Mouse (Mus musculus): ENCODE results near the gene Scg3. TPM values are rescaled to one million over a fixed set of nuclear protein-coding genes. Genes with fewer than 3 reads are reported as not detected.
"Not testable (repeated sequence)": the region's sequence is repeated elsewhere in the genome, so short reads cannot be mapped to it uniquely, and the experiment has no call there.

Gene Scg3
- polyA plus RNA-seq, 1 experiment from 2014 or later: 125 TPM

GRCm38 (mm10) chr9:75676226-75676625, 7.6 kb downstream of the Scg3 start:
- Histone ChIP-seq H3K4me1 (ENCODE audit: control insufficient read depth, insufficient read depth, low read length) (no peaks in the 10 kb centered on the region), H3K9ac (replicated peaks; ENCODE audit: low read length) (no peak overlapping the region), H3K9me3 (ENCODE audit: control insufficient read depth, low read length) (no peaks in the 10 kb centered on the region), H3K36me3 (ENCODE audit: control insufficient read depth, insufficient read depth, low read length) (peaks cover 84% of the 10 kb centered on the region), H3K27me3 (ENCODE audit: control insufficient read depth, insufficient read depth, low read length) (no peaks in the 10 kb centered on the region), H3K4me2 (ENCODE audit: low read length) (no peak overlapping the region), H3K4me3 (replicated peaks; ENCODE audit: low read depth, low read length) (no peak overlapping the region), H3K27ac (replicated peaks; ENCODE audit: low read depth, low read length) (no peak overlapping the region)
- 87% methylated on average over 7 of the region's 7 CpGs for WGBS
- no peak for ATAC-seq (ENCODE audit: low FRiP score, low TSS enrichment)
- no peak for DNase-seq

DNA sequence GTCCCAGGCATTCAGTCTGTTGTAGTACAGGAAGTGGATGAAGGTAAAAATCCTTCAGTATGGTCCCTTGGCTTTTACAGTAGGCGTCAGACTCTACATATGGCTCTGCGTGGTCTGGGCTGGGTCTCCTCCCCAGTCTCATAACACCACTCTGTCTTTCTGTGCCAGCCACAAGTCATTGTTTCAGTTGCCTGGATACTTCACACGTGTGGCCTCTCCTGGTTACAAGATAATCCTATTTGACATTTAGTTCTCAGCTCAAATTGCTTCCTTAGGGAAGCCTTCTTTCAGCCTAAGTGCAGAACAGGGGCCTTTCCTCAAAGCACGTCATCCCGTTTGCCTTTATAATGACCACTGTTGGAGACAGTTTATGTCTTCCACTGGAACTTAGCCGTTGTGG, 11.1 kb downstream of the Scg3 start:
- Histone ChIP-seq H3K36me3 (ENCODE audit: control insufficient read depth, insufficient read depth, low read length) (peaks cover 88% of the 10 kb centered on the region), H3K27me3 (ENCODE audit: control insufficient read depth, insufficient read depth, low read length) (no peaks in the 10 kb centered on the region), H3K4me2 (ENCODE audit: low read length) (no peak overlapping the region), H3K4me3 (replicated peaks; ENCODE audit: low read depth, low read length) (no peak overlapping the region), H3K27ac (replicated peaks; ENCODE audit: low read depth, low read length) (no peak overlapping the region), H3K9ac (replicated peaks; ENCODE audit: low read length) (no peak overlapping the region), H3K4me1 (ENCODE audit: control insufficient read depth, insufficient read depth, low read length) (no peaks in the 10 kb centered on the region), H3K9me3 (ENCODE audit: control insufficient read depth, low read length) (no peaks in the 10 kb centered on the region)
- DNase-seq (peak; percentile 23), ATAC-seq (ENCODE audit: low FRiP score, low TSS enrichment) (no peak)
- WGBS: 24% methylated on average over 6 of the region's 6 CpGs

GRCm38 (mm10) chr9:75666612-75667011, 17.2 kb downstream of the Scg3 start:
- no peaks in the 10 kb centered on the region for H3K27me3 ChIP-seq (ENCODE audit: control insufficient read depth, insufficient read depth, low read length)
- no peaks in the 10 kb centered on the region for H3K9me3 ChIP-seq (ENCODE audit: control insufficient read depth, low read length)
- ATAC-seq (ENCODE audit: low FRiP score, low TSS enrichment) (no peak), DNase-seq (no peak)
- peaks cover 80% of the 10 kb centered on the region for H3K36me3 ChIP-seq (ENCODE audit: control insufficient read depth, insufficient read depth, low read length)
- no peaks in the 10 kb centered on the region for H3K4me1 ChIP-seq (ENCODE audit: control insufficient read depth, insufficient read depth, low read length)
- H3K4me3 ChIP-seq (replicated peaks; ENCODE audit: low read depth, low read length): no peak overlapping the region
- no peak overlapping the region for H3K9ac ChIP-seq (replicated peaks; ENCODE audit: low read length)
- no peak overlapping the region for H3K27ac ChIP-seq (replicated peaks; ENCODE audit: low read depth, low read length)
- no peak overlapping the region for H3K4me2 ChIP-seq (ENCODE audit: low read length)
- 83% methylated on average over 5 of the region's 5 CpGs for WGBS

DNA sequence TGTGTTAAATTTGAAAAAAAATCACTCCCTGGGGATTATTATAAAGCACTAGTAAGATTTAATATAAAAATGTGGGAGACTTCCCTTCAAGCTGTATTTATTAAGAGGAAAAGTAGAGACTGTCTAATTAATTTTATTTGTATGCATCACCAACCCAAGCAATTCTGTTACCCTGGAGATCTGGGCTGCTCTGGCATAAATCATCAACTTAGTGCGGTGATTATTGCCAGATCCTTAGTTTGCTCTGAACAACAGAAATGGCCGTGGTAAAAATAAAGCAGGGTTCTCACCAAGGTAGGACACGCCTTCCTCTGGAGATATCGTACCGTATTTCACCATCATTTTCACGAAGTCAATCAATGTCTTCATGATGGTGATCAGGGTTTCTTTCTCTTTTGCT, 18.5 kb downstream of the Scg3 start:
- Histone ChIP-seq H3K4me3 (replicated peaks; ENCODE audit: low read depth, low read length) (no peak overlapping the region), H3K36me3 (ENCODE audit: control insufficient read depth, insufficient read depth, low read length) (peaks cover 85% of the 10 kb centered on the region), H3K27ac (replicated peaks; ENCODE audit: low read depth, low read length) (no peak overlapping the region), H3K9me3 (ENCODE audit: control insufficient read depth, low read length) (no peaks in the 10 kb centered on the region), H3K4me2 (ENCODE audit: low read length) (no peak overlapping the region), H3K27me3 (ENCODE audit: control insufficient read depth, insufficient read depth, low read length) (no peaks in the 10 kb centered on the region), H3K9ac (replicated peaks; ENCODE audit: low read length) (no peak overlapping the region), H3K4me1 (ENCODE audit: control insufficient read depth, insufficient read depth, low read length) (no peaks in the 10 kb centered on the region)
- WGBS: 87% methylated on average over 6 of the region's 6 CpGs
- no peak for DNase-seq
- no peak for ATAC-seq (ENCODE audit: low FRiP score, low TSS enrichment)

- ATAC-seq (ENCODE audit: low FRiP score, low TSS enrichment) (no peak), DNase-seq (no peak)
- Histone ChIP-seq H3K9me3 (ENCODE audit: control insufficient read depth, low read length) (no peaks in the 10 kb centered on the region), H3K36me3 (ENCODE audit: control insufficient read depth, insufficient read depth, low read length) (peaks cover 76% of the 10 kb centered on the region), H3K9ac (replicated peaks; ENCODE audit: low read length) (no peak overlapping the region), H3K27me3 (ENCODE audit: control insufficient read depth, insufficient read depth, low read length) (no peaks in the 10 kb centered on the region), H3K4me3 (replicated peaks; ENCODE audit: low read depth, low read length) (no peak overlapping the region), H3K27ac (replicated peaks; ENCODE audit: low read depth, low read length) (no peak overlapping the region), H3K4me2 (ENCODE audit: low read length) (no peak overlapping the region), H3K4me1 (ENCODE audit: control insufficient read depth, insufficient read depth, low read length) (no peaks in the 10 kb centered on the region)
- WGBS: 92% methylated on average over 8 of the region's 8 CpGs
These were observed 22.9 kb downstream of the Scg3 start for GRCm38 (mm10) chr9:75660917-75661316.

- peaks cover 71% of the 10 kb centered on the region for H3K36me3 ChIP-seq (ENCODE audit: control insufficient read depth, insufficient read depth, low read length)
- not testable (repeated sequence) for H3K9ac ChIP-seq (replicated peaks; ENCODE audit: low read length)
These were observed 27.4 kb downstream of the Scg3 start for GRCm38 (mm10) chr9:75656456-75656855.

DNA sequence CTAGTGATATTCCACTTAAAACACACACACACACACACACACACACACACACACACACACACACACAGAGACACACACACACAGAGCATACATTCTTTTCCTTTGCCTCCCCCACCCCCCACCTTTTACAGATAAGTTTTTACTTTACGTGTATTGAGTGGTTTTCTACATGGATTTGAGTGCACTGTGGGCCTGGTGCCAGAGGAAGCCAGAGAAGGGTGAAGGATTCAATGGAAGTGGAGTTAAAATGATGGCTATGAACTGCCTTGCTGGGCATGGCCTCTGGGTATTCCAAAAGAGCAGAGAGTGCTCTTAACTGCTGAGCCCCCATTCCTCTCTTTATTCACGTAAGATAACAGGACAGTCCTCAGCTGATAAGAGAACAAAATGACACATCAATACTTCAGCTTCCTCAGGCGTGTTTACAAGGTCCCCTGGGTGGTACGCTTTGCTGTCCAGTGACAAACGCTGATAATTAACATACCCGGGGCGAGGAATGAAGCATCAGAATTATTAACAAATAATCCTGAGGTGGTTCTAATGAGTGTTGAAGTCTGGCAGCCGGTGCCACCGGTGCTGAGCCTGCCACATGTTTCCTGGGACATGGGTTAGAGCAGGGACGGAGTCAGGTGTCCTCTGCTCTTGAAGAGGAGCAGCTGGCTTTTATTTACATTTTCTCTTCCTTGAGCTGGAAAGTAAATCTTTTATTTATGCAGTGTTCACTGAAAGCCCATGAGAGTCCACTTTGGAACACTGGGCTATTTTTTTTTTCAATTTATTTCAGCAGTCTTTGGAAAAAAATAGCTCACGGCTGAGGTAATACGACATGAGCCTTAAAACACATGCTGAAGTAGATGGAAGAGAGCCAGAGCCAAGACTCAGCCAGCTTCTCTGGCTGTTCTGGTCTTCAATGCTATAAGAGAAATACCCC, 29.6 kb downstream of the Scg3 start:
- H3K36me3 ChIP-seq (ENCODE audit: control insufficient read depth, insufficient read depth, low read length): peaks cover 73% of the 10 kb centered on the region
- no peak overlapping the region for H3K4me3 ChIP-seq (replicated peaks; ENCODE audit: low read depth, low read length)
- no peak overlapping the region; the same call in 1 of the 2 replicates for H3K27ac ChIP-seq (replicated peaks; ENCODE audit: low read depth, low read length)
- peak; percentile 46 for DNase-seq
- ATAC-seq (ENCODE audit: low FRiP score, low TSS enrichment): peak; percentile 58; the same call in 1 of the 2 replicates
- H3K9me3 ChIP-seq (ENCODE audit: control insufficient read depth, low read length): no peaks in the 10 kb centered on the region
- H3K27me3 ChIP-seq (ENCODE audit: control insufficient read depth, insufficient read depth, low read length): no peaks in the 10 kb centered on the region
- 37% methylated on average over 12 of the region's 12 CpGs for WGBS
- no peak overlapping the region for H3K9ac ChIP-seq (replicated peaks; ENCODE audit: low read length)
- H3K4me2 ChIP-seq (ENCODE audit: low read length): no peak overlapping the region
- no peaks in the 10 kb centered on the region for H3K4me1 ChIP-seq (ENCODE audit: control insufficient read depth, insufficient read depth, low read length)

More at GRCm38 (mm10) chr9:75656456-75656855, 27.4 kb downstream of the Scg3 start:
- H3K4me2 ChIP-seq (ENCODE audit: low read length); ATAC-seq (ENCODE audit: low FRiP score, low TSS enrichment); H3K4me3 ChIP-seq (replicated peaks; ENCODE audit: low read depth, low read length); H3K9me3 ChIP-seq (ENCODE audit: control insufficient read depth, low read length); DNase-seq; H3K27ac ChIP-seq (replicated peaks; ENCODE audit: low read depth, low read length); H3K27me3 ChIP-seq (ENCODE audit: control insufficient read depth, insufficient read depth, low read length); H3K4me1 ChIP-seq (ENCODE audit: control insufficient read depth, insufficient read depth, low read length): not testable (repeated sequence)
- 86% methylated on average over 3 of the region's 3 CpGs for WGBS

DNA sequence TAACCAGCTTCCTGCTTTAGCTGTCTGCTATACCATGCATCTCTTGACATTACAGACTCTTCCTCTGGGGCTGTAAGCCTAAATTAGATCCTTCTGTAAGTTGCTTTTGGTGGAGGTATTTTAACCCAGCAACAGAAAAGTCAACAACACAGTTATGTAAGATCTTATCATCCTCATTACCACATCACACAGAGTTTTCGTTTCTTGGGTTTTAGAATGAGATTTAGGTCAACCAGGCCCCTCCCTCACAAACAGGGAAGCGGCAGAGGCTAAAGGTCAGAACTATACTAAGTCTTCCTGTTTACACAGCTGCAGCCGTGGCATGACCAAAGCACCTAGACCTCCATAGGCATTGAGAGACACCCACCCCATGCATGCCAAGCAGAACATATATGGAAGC, 38.5 kb downstream of the Scg3 start:
- Histone ChIP-seq H3K4me2 (ENCODE audit: low read length) (no peak overlapping the region), H3K27me3 (ENCODE audit: control insufficient read depth, insufficient read depth, low read length) (no peaks in the 10 kb centered on the region), H3K9me3 (ENCODE audit: control insufficient read depth, low read length) (no peaks in the 10 kb centered on the region), H3K36me3 (ENCODE audit: control insufficient read depth, insufficient read depth, low read length) (peaks cover 84% of the 10 kb centered on the region), H3K4me3 (replicated peaks; ENCODE audit: low read depth, low read length) (no peak overlapping the region), H3K4me1 (ENCODE audit: control insufficient read depth, insufficient read depth, low read length) (no peaks in the 10 kb centered on the region), H3K9ac (replicated peaks; ENCODE audit: low read length) (no peak overlapping the region), H3K27ac (replicated peaks; ENCODE audit: low read depth, low read length) (no peak overlapping the region)
- ATAC-seq (ENCODE audit: low FRiP score, low TSS enrichment) (no peak), DNase-seq (no peak)
- 72% methylated on average over 3 of the region's 3 CpGs for WGBS

DNA sequence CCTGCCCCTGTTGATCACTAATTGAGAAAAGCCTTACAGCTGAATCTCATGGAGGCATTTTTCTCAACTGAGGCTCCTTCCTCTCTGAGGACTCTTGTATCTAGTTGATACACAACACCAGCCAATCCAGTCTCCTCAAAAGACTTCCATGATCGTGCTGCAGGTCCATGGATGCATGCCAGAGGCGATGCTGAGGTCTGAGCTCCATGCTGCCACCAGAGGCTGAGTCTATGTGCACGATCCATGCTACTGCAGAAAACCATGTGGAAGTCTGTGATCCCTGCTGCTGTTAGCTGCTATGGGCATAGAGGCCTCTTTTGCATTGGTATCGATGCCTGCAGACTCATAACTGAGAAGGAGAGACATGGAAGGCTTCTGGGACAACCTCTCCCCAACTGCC, 49.6 kb downstream of the Scg3 start:
- no peak overlapping the region for H3K4me2 ChIP-seq (ENCODE audit: low read length)
- no peaks in the 10 kb centered on the region for H3K27me3 ChIP-seq (ENCODE audit: control insufficient read depth, insufficient read depth, low read length)
- no peak overlapping the region for H3K4me3 ChIP-seq (replicated peaks; ENCODE audit: low read depth, low read length)
- H3K36me3 ChIP-seq (ENCODE audit: control insufficient read depth, insufficient read depth, low read length): no peaks in the 10 kb centered on the region
- H3K27ac ChIP-seq (replicated peaks; ENCODE audit: low read depth, low read length): no peak overlapping the region
- WGBS: 87% methylated on average over 4 of the region's 4 CpGs
- no peak for ATAC-seq (ENCODE audit: low FRiP score, low TSS enrichment)
- H3K9me3 ChIP-seq (ENCODE audit: control insufficient read depth, low read length): no peaks in the 10 kb centered on the region
- no peak overlapping the region for H3K9ac ChIP-seq (replicated peaks; ENCODE audit: low read length)
- DNase-seq: no peak
- no peaks in the 10 kb centered on the region for H3K4me1 ChIP-seq (ENCODE audit: control insufficient read depth, insufficient read depth, low read length)

All from midbrain, embryonic 14.5 days (tissue).